Mouse (Mus musculus): ENCODE data around the gene Eno1. TPM values are rescaled to one million over a fixed set of nuclear protein-coding genes. Genes with fewer than 3 reads are reported as not detected.

Gene Eno1
- total and polyA plus RNA-seq, 3 experiments, result 1,109 to 1,985 (median 1,272) TPM

DNA sequence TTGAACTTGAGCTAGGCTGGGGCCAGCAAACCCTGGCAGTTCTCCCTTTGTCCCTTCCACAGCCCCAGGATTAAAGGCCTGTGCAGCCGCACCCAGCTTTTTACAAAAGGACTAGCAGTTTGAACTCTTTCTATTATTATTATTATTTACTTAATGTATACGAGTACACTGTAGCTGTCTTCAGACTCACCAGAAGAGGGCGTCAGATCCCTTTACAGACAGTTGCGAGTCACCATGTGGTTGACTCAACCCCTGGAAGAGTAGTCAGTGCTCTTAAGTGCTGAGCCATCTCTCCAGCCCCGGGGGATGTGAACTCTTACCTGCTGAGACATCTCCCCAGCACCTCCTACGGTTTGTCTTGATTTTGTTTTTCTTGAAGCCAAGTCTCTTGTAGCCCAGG lies 24.2 kb downstream of the Eno1 start (continued):
- TF ChIP-seq ZC3H11A (IDR thresholded peaks at IDR 0.05; ENCODE audit: low read depth, low read length), result peak; percentile 53
- TF ChIP-seq EP300 (IDR thresholded peaks at IDR 0.05; ENCODE audit: low read length), result no peak
- peak; percentile 75 for TF ChIP-seq SMC3 (IDR thresholded peaks at IDR 0.05; ENCODE audit: low read depth, low read length)
- TF ChIP-seq NRF1 (IDR thresholded peaks at IDR 0.05; ENCODE audit: low read depth, low read length), result no peak
- no peak for TF ChIP-seq CHD2 (IDR thresholded peaks at IDR 0.05; ENCODE audit: low read length)
- no peak for TF ChIP-seq UBTF (IDR thresholded peaks at IDR 0.05; ENCODE audit: low read depth, low read length)
- no peak for TF ChIP-seq USF1 (IDR thresholded peaks at IDR 0.05; ENCODE audit: low read depth, low read length)
- no peak for TF ChIP-seq MEF2A (IDR thresholded peaks at IDR 0.05; ENCODE audit: borderline replicate concordance, low read depth, low read length)
- no peak for TF ChIP-seq KAT2A (IDR thresholded peaks at IDR 0.05; ENCODE audit: insufficient replicate concordance, low read length)
- no peak for TF ChIP-seq ZKSCAN1 (IDR thresholded peaks at IDR 0.05; ENCODE audit: borderline replicate concordance, low read depth, low read length)
- TF ChIP-seq IRF4 (IDR thresholded peaks at IDR 0.05; ENCODE audit: low read depth, low read length), result no peak
- TF ChIP-seq ETS1 (conservative IDR thresholded peaks at IDR 0.05; ENCODE audit: low read depth, low read length), result no peak
- no peak for TF ChIP-seq ELF1 (IDR thresholded peaks at IDR 0.05; ENCODE audit: low read depth, low read length)

DNA sequence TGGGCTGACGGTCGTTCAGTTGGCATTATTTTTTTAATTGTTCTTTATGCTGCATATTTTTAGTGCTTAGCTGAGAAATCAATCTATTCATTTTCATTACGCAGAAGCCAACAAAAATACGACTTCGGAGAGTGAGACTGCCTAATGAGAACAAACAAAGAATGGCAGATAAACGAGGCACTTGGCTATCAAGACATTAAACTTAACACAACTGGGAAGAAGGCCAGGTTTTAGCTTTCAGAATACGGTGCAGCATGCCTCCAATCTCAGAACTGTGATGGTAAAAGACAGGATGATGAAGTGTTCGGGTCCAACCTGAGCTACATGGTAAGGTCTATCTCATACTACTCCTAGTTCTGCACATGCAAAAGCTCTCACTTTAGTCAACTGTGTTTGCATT lies 25.8 kb downstream of the Eno1 start:
- Histone ChIP-seq H3K9me3 (replicated peaks; ENCODE audit: low read length) (peaks cover 5% of the 10 kb centered on the region), H3K4me3 (replicated peaks in 1 of 3; ENCODE audit: low read depth in 2 of 3, low read length in 2 of 3, poor library complexity in 1 of 3) (no peak overlapping the region), H3K36me3 (replicated peaks in 1 of 2; ENCODE audit: control insufficient read depth in 1 of 2, insufficient read depth in 1 of 2, low read length in 1 of 2) (peaks cover 0 to 56% of the 10 kb centered on the region in 2 experiments), H3K4me1 (ENCODE audit: control insufficient read depth in 1 of 2, insufficient read depth in 2 of 2) (0 out of 4 replicates have a peak, but pooled peaks cover 1 to 3% of the 10 kb centered on the region in 2 experiments), H3K4me2 (ENCODE audit: insufficient read depth, low read depth, poor library complexity, severe bottlenecking) (no peak overlapping the region), H3K9ac (ENCODE audit: insufficient read depth, low read depth) (no peak overlapping the region), H3K27ac (ENCODE audit: insufficient read depth, low read depth) (no peak overlapping the region), H3K79me2 (replicated peaks; ENCODE audit: control insufficient read depth, extremely low read depth, insufficient read depth, poor library complexity, severe bottlenecking) (no peaks in the 10 kb centered on the region), H3K27me3 (replicated peaks) (no peaks in the 10 kb centered on the region)
- TF ChIP-seq CHD1 (IDR thresholded peaks at IDR 0.05; ENCODE audit: low read depth, low read length), result no peak
- TF ChIP-seq USF2 (conservative IDR thresholded peaks at IDR 0.05; ENCODE audit: low read depth, low read length), result no peak
- in situ Hi-C loops (cut with MboI; ENCODE audit: low pct_ligation_motif_present, low pct_unique_long_range_greater_than_20kb, low sequenced_read_pairs), result loop anchor here (10.0 kb wide), 1 partner anchor 202 kb away; no protein-coding TSS in a partner anchor
- dilution Hi-C loops (cut with MboI; ENCODE audit: extremely low pct_ligation_motif_present, extremely low pct_unique_long_range_greater_than_20kb, low sequenced_read_pairs), result no loop called here
- DNase-seq (ENCODE audit: extremely low read depth), result no peak

DNA sequence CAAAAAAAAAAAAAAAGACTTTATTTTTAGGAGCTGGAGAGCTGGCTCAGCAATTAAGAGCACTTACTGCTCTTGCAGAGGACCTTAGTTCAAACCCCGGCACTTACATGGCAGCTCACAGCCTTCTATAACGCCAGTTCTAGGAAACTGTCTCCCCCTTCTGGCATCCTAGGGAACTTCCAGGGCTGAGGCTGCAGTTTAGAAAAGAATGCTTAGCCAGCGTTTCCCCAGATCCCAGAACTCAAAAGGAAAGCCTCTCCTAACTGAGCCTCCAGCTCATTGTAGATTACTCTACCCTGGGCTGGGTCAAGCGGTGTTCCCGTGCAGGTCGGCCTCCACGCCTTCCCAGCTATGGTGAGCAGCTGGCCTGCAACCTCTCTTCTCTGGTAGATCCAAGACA lies 28.4 kb downstream of the Eno1 start:
- no peaks in the 10 kb centered on the region for H3K27me3 ChIP-seq (replicated peaks)
- peaks cover 0 to 33% of the 10 kb centered on the region in 2 experiments for H3K36me3 ChIP-seq (replicated peaks in 1 of 2; ENCODE audit: control insufficient read depth in 1 of 2, insufficient read depth in 1 of 2, low read length in 1 of 2)
- no peak overlapping the region for H3K27ac ChIP-seq (ENCODE audit: insufficient read depth, low read depth)
- no peak overlapping the region for H3K9ac ChIP-seq (ENCODE audit: insufficient read depth, low read depth)
- DNase-seq (ENCODE audit: extremely low read depth), result no peak
- no peaks in the 10 kb centered on the region for H3K79me2 ChIP-seq (replicated peaks; ENCODE audit: control insufficient read depth, extremely low read depth, insufficient read depth, poor library complexity, severe bottlenecking)
- in situ Hi-C loops (cut with MboI; ENCODE audit: low pct_ligation_motif_present, low pct_unique_long_range_greater_than_20kb, low sequenced_read_pairs), result loop anchor here (10.0 kb wide), 1 partner anchor 200 kb away; no protein-coding TSS in a partner anchor
- TF ChIP-seq MAFK (IDR thresholded peaks at IDR 0.05; ENCODE audit: insufficient replicate concordance, low read length) (peak; percentile 72; the same call in 1 of the 2 replicates), CHD1 (IDR thresholded peaks at IDR 0.05; ENCODE audit: low read depth, low read length) (no peak), SMC3 (IDR thresholded peaks at IDR 0.05; ENCODE audit: low read depth, low read length) (peak; percentile 29), CTCF (conservative IDR thresholded peaks at IDR 0.05 in 1 of 2, IDR thresholded peaks at IDR 0.05 in 1 of 2; ENCODE audit: low read depth in 2 of 2, low read length in 2 of 2) (peak; percentile 9 to 54; a peak in 1 of 4 replicates)
- H3K9me3 ChIP-seq (replicated peaks; ENCODE audit: low read length), result peaks cover 5% of the 10 kb centered on the region
- H3K4me2 ChIP-seq (ENCODE audit: insufficient read depth, low read depth, poor library complexity, severe bottlenecking), result no peak overlapping the region
- peaks cover 15% of the 10 kb centered on the region in 2 experiments for H3K4me1 ChIP-seq (ENCODE audit: control insufficient read depth in 1 of 2, insufficient read depth in 2 of 2)
- H3K4me3 ChIP-seq (replicated peaks in 1 of 3; ENCODE audit: low read depth in 2 of 3, low read length in 2 of 3, poor library complexity in 1 of 3), result no peak overlapping the region
- dilution Hi-C loops (cut with MboI; ENCODE audit: extremely low pct_ligation_motif_present, extremely low pct_unique_long_range_greater_than_20kb, low sequenced_read_pairs), result no loop called here

All from CH12.LX (cell line).